Mouse (Mus musculus) liver, embryonic 12.5 days (tissue): Measurements from ENCODE around the gene Tmem39b. TPM values are rescaled to one million over a fixed set of nuclear protein-coding genes. Genes with fewer than 3 reads are reported as not detected.
"Not testable (repeated sequence)": the region's sequence is repeated elsewhere in the genome, so short reads cannot be mapped to it uniquely, and the experiment has no call there.

Source experiments
- ATAC-seq: fragments of 200-750 bp; cut with Nextera tagmentation; 2 replicates; pipeline ENCODE4 v1.8.0; 2017; ENCODE audit warnings: moderate number of reproducible peaks, mild to moderate bottlenecking, moderate library complexity
- H3K27ac ChIP-seq: fragments of 300-500 bp; sonication (generic); 2 replicates; pipeline ENCODE4 v1.5.1; 2016; ENCODE audit warnings: mild to moderate bottlenecking
- H3K27me3 ChIP-seq: fragments of 300-500 bp; sonication (generic); replicated peaks from 2 replicates; pipeline ENCODE4 v1.6.1; 2016; ENCODE audit warnings: mild to moderate bottlenecking, moderate library complexity
- H3K36me3 ChIP-seq: fragments of 300-500 bp; sonication (generic); 2 replicates; pipeline ENCODE4 v1.6.1; 2016; ENCODE audit warnings: mild to moderate bottlenecking, moderate library complexity
- H3K4me1 ChIP-seq: fragments of 300-500 bp; sonication (generic); 2 replicates; pipeline ENCODE4 v1.6.1; 2016
- H3K4me2 ChIP-seq: fragments of 300-500 bp; sonication (generic); 2 replicates; pipeline ENCODE4 v1.6.1; 2016; ENCODE audit warnings: mild to moderate bottlenecking, moderate library complexity
- H3K4me3 ChIP-seq: fragments of 300-500 bp; sonication (generic); 2 replicates; pipeline ENCODE4 v1.5.1; 2016; ENCODE audit warnings: mild to moderate bottlenecking, moderate library complexity
- H3K9ac ChIP-seq: fragments of 300-500 bp; sonication (generic); 2 replicates; pipeline ENCODE4 v1.6.1; 2016; ENCODE audit warnings: mild to moderate bottlenecking, moderate library complexity
- H3K9me3 ChIP-seq: fragments of 300-500 bp; sonication (generic); replicated peaks from 2 replicates; pipeline ENCODE4 v1.6.1; 2016; ENCODE audit warnings: mild to moderate bottlenecking, moderate library complexity
- WGBS: fragments of 180-500 bp; shearing (Covaris S2); methylation state at CpG from one replicate; pipeline ENCODE4 v1.1.7; 2016; ENCODE audit not compliant: insufficient replicate concordance; 5-methylcytosine and 5-hydroxymethylcytosine counted together
- polyA plus RNA-seq: library from polyadenylated mRNA; unstranded; fragments of >200 nt; fragmentation: Nextera tagmentation; extraction: Ambion mirVana; gene quantifications from 2 replicates; pipeline ENCODE4 v1.2.1, GENCODE M21; 2016

Gene Tmem39b
- polyA plus RNA-seq, 1 experiment from 2014 or later = 6.0 TPM

DNA sequence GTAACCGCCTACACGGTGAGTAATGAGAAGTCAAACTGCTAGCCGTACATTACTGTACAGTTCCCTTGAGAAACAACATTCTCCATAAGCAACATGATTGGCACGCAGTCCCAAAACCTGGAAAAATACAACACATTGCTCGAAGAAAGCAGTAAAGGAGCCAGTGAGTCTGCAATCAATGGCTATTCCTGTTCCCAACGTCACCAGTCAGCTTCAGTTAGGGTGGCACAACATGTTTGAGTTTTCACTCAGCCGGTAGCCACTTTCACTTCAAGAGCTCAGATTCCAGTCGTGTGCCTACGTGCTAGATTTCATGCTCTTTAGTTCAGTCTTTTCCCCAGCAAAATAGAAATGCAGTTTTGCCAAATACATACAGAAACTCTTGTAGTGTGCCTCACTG lies 19.7 kb upstream of the Tmem39b start:
- ATAC-seq = no peak
- no peak overlapping the region for H3K4me2 ChIP-seq
- H3K27ac ChIP-seq = no peak overlapping the region
- H3K4me3 ChIP-seq = no peak overlapping the region
- H3K4me1 ChIP-seq = no peaks in the 10 kb centered on the region
- H3K27me3 ChIP-seq = no peaks in the 10 kb centered on the region
- H3K9ac ChIP-seq = no peak overlapping the region
- no peaks in the 10 kb centered on the region for H3K9me3 ChIP-seq
- H3K36me3 ChIP-seq = peaks cover 86% of the 10 kb centered on the region
- WGBS = 90% methylated on average over 9 of the region's 9 CpGs

DNA sequence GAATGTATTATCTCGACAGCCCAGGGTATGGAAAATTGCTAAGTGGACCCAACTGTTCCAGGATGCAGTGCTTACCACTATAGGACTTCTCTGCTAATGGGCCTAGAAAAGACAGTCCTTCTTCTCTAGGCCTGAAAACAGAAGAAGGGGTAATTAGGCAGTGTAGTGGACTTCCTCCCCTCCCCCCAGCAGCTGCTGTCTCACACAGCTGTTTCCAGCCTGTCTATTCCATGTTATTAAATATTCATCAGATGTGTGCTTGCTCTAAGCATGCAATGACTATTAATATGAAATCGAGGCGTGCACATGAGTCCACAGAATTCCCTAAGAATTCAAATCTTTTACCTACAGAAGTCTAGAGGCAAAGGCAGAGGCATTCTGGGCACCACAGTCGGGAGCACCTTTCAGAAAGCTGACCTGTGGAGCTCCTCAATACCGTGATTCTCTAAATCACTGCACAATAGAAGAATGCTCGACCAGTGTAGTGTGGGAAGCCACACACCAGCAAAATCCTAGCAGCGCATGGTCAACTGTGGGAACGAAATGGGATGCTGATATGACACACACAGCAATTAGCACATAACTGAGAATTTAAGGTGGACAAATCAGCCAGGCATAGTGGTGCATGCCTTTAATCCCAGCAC lies 13.0 kb upstream of the Tmem39b start:
- Histone ChIP-seq H3K9ac (no peak overlapping the region), H3K9me3 (no peaks in the 10 kb centered on the region), H3K4me3 (no peak overlapping the region), H3K36me3 (peaks cover 98% of the 10 kb centered on the region), H3K27ac (no peak overlapping the region), H3K27me3 (no peaks in the 10 kb centered on the region), H3K4me1 (no peaks in the 10 kb centered on the region), H3K4me2 (no peak overlapping the region)
- 84% methylated on average over 8 of the region's 8 CpGs for WGBS
- no peak for ATAC-seq

DNA sequence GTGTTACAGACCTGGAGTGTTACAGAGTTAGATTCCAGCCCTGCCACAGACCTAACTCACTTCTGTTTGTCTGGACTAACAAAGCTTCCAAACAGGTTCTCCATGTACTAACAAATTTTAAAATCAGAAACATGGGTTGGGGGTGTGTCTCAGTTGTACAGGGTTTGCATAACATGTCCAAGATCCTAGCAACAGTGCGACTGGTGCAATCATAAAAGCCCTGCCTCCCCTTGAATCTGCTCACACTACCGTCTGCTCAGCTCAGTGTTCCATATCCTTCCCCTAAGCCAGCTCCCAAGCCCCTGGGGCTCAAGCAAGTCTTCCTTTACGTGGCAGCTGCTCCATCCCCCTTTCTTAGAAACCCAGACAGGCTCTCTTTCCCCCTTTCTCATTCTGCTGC lies 10.1 kb upstream of the Tmem39b start:
- peaks cover 94% of the 10 kb centered on the region for H3K36me3 ChIP-seq
- no peak overlapping the region for H3K9ac ChIP-seq
- ATAC-seq = no peak
- no peak overlapping the region for H3K27ac ChIP-seq
- WGBS = 77% methylated on average over 3 of the region's 3 CpGs
- no peak overlapping the region for H3K4me3 ChIP-seq
- no peak overlapping the region for H3K4me2 ChIP-seq
- H3K4me1 ChIP-seq = peaks cover 3% of the 10 kb centered on the region; the same call in 1 of the 2 replicates
- no peaks in the 10 kb centered on the region for H3K27me3 ChIP-seq
- no peaks in the 10 kb centered on the region for H3K9me3 ChIP-seq

DNA sequence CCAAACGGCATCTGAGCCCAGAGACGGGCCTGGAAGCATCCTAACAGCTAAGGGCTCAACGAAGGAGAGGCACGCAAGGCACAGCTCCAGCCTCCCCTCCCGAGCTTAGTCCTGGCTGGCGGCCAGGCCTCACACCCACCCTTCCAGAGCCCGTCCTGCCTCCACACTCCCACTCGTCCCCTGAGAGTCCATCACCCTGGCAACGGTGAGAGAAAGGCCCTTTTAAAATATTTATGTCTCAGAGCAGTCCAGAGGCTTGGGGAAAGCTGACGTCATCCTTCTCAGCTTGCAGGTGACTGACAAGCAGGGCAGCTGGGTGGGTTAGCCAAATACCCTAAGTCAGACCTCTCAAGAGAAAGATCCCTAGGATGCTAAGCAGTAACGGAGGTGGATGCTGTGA lies 5.8 kb upstream of the Tmem39b start:
- H3K27ac ChIP-seq = no peak overlapping the region
- peak; percentile 25; the same call in 1 of the 2 replicates for ATAC-seq

DNA sequence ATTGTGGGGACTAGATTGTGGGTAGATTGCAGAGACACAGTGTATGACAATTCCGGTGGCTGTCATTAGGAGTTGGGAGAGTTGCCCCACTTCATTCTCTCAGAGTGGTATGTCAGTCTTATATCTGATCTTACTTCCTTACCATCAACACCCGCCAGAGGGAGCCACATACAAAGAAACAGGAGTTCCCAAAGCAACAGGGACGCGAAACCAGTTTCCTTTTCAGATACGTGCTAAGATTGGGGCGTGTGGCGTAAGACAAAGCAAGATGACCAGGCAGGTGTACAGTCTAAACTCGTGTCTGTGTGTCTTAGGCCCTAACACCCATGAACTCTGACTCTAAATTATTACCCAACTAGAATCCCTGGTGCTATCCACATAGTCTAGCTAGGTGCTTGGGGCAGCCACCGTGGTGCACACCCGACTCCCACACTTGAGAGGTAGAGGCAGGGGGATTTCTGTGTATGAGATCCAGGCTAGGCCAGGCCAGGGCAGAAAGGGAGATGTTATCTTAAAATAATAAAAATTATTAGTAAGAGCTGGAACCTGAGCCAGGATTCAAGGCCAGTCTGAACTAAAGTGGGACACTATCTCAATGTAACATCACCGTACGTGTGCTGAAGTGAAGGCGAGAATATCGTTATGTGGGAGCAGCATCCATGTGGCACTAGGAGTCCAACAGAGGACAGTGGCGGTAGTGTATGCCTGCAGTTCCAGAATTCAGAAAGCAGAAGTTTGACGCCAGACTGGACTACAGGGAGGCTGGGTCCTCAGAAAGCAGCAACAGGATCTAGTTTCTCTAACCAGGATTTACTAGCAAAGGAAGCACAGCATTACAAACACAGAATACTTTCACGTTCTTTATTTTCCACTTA lies 5.1 kb upstream of the Tmem39b start:
- Histone ChIP-seq H3K4me1 (peaks cover 21% of the 10 kb centered on the region), H3K9ac (no peak overlapping the region), H3K27ac (no peak overlapping the region), H3K4me2 (peak overlapping the region; percentile 55), H3K27me3 (no peaks in the 10 kb centered on the region), H3K9me3 (no peaks in the 10 kb centered on the region), H3K4me3 (peak overlapping the region; percentile 18), H3K36me3 (peaks cover 45% of the 10 kb centered on the region)
- ATAC-seq = 0 out of 2 replicates have a peak, but pooled peaks have one; percentile 41
- WGBS = 45% methylated on average over 17 of the region's 17 CpGs

More for the DNA sequence above, 5.8 kb upstream of the Tmem39b start:
- Histone ChIP-seq H3K4me2 (no peak overlapping the region), H3K4me1 (peaks cover 14% of the 10 kb centered on the region), H3K36me3 (peaks cover 51% of the 10 kb centered on the region), H3K9me3 (no peaks in the 10 kb centered on the region), H3K27me3 (no peaks in the 10 kb centered on the region), H3K4me3 (no peak overlapping the region), H3K9ac (no peak overlapping the region)
- 62% methylated on average over 11 of the region's 11 CpGs for WGBS

DNA sequence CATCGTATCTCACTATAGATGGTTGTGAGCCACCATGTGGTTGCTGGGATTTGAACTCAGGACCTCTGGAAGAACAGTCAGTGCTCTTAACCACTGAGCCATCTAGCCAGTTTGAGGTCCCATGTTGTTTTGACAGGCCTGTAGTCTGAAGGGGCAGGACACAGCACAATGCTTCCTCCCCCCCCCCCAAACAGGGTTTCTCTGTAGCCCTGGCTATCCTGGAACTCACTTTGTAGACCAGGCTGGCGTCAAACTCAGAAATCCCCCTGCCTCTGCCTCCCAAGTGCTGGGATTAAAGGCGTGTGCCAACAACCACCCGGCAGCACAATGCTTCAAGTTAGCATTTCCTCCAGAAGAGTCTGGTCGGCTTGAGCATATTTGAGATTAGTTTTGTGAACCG lies 4.0 kb upstream of the Tmem39b start:
- WGBS = 84% methylated on average over 6 of the region's 6 CpGs
- not testable (repeated sequence) for H3K9me3 ChIP-seq, ATAC-seq, H3K4me2 ChIP-seq, H3K9ac ChIP-seq, H3K27me3 ChIP-seq, H3K4me3 ChIP-seq, H3K27ac ChIP-seq
- Histone ChIP-seq H3K4me1 (peaks cover 27% of the 10 kb centered on the region), H3K36me3 (peaks cover 34% of the 10 kb centered on the region)

DNA sequence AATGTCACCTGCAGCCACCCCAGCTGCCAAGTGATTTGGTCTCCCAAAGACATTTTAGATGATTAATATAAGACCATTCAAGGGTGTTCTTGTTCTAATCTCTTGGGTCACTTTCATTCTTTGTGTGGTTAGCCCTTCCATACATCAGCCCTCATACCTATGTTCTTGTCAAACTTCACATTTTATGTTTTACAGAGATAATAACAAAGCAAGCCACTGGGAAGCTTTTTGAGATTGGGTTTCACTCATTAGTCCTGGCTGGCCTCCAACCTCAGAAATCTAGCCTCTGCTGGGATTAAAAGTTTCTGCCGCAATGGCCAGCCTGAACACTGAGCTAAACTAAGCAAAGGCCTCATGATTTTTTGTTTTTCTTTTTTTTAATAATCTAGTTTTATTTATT lies 3.6 kb upstream of the Tmem39b start:
- peaks cover 30% of the 10 kb centered on the region for H3K36me3 ChIP-seq
- H3K9ac ChIP-seq = no peak overlapping the region
- 85% methylated on average over 1 of the region's 1 CpGs for WGBS
- ATAC-seq = no peak
- no peaks in the 10 kb centered on the region for H3K27me3 ChIP-seq
- H3K4me1 ChIP-seq = peaks cover 31% of the 10 kb centered on the region
- no peak overlapping the region for H3K4me3 ChIP-seq
- no peak overlapping the region for H3K4me2 ChIP-seq
- no peak overlapping the region for H3K27ac ChIP-seq
- H3K9me3 ChIP-seq = no peaks in the 10 kb centered on the region

DNA sequence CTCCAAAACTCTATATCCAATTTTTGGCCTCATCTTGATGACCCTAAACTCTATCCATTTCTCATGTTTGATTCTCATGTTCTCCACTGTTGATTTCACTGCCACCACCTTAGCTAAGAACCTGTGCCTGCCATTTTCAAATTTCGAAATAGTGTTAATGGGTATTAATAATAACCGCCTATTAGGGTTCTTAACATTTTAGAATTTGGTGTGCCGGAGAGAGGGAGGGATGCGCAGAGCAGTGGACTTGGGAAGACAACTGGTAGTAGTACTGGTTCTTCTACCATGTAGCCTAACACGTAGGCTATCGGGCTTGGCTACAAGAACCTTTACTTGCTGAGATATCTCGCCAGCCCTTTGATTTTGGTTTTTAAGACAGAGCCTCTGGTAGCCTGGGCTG lies 553 bp upstream of the Tmem39b start:
- Histone ChIP-seq H3K27me3 (no peaks in the 10 kb centered on the region), H3K4me1 (peaks cover 35% of the 10 kb centered on the region), H3K36me3 (peaks cover 21% of the 10 kb centered on the region), H3K9me3 (no peaks in the 10 kb centered on the region), H3K4me2 (peak overlapping the region; percentile 93), H3K4me3 (peak overlapping the region; percentile 87), H3K27ac (peak overlapping the region; percentile 80), H3K9ac (peak overlapping the region; percentile 80)
- 69% methylated on average over 7 of the region's 7 CpGs for WGBS
- ATAC-seq = no peak

DNA sequence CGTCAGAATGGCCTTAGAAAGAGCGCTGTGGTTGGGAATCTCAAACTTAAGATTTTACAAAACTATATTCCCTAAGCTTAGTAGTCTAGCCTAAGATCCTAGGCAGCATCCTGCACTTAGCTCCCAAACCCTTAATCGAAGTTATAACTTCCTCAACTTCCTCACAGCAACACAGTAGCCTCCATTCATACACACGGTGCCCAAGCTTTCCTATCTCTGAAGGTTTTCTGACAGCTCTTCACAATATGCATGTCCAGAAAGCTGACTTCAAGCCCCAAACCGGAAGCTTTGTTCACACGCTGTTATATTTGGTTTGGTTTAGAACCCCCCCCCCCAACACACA lies 852 bp downstream of the Tmem39b start:
- 0 out of 2 replicates have a peak, but pooled peaks have one; percentile 1 for ATAC-seq
- WGBS = 13% methylated on average over 6 of the region's 6 CpGs
- H3K36me3 ChIP-seq = peaks cover 35% of the 10 kb centered on the region

DNA sequence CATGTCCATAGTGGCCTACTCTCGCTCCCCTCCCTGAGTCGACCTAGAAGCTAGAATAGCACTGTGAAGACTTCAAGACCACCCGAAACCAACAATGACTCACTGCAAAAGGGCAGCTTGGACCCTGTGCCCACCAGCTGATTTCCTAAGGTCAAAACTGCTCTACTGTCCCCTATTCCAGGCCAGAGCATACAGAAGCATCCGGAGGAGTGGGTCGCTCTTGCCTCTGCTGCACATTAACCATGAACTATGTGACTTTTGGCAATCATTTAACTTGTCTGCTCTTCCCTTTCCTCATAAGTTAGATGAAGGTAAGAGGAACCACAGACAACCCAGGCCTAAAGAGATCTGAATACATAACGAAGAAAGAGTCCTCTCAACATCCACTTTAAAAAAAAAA lies 12.1 kb downstream of the Tmem39b start:
- Histone ChIP-seq H3K27ac (no peak overlapping the region), H3K4me1 (no peaks in the 10 kb centered on the region), H3K36me3 (peaks cover 83% of the 10 kb centered on the region), H3K27me3 (no peaks in the 10 kb centered on the region), H3K4me3 (no peak overlapping the region), H3K9me3 (no peaks in the 10 kb centered on the region), H3K4me2 (no peak overlapping the region), H3K9ac (no peak overlapping the region)
- no peak for ATAC-seq
- 92% methylated on average over 6 of the region's 6 CpGs for WGBS

More for the DNA sequence above, 852 bp downstream of the Tmem39b start:
- Histone ChIP-seq H3K27ac (peak overlapping the region; percentile 80), H3K4me3 (peak overlapping the region; percentile 87), H3K4me1 (peaks cover 27% of the 10 kb centered on the region), H3K27me3 (no peaks in the 10 kb centered on the region), H3K9ac (peak overlapping the region; percentile 80), H3K4me2 (peak overlapping the region; percentile 93), H3K9me3 (no peaks in the 10 kb centered on the region)

DNA sequence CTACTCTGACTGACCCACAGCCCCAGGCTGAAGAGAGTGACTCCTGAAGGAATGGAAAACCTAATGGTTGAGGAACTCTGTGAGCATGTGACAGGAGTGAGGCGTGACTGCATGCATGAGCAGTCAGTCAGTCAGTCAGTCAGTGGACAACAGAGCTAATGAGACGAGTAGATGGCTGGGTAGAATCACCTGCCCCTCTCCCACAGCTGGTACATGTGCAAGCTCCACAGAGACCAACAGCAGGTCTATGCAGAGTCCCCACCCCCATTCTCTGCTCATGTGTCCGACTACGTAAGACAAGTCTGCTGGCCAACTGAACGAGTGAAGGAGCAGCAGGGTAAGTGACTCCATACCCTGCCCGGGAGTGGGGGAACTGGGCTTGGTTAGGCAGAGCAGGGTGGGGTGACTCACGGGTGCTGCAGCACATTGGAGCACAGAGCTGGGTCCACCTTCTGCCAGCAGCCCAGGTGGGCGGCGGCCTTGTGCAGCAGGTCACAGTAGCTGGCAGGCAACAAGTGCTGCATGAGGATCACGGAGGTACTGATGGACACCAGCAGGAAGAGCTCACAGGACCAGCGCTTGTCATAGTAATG lies 12.6 kb downstream of the Tmem39b start:
- 79% methylated on average over 11 of the region's 11 CpGs for WGBS
- H3K36me3 ChIP-seq = peaks cover 86% of the 10 kb centered on the region
- H3K4me1 ChIP-seq = no peaks in the 10 kb centered on the region
- H3K4me2 ChIP-seq = no peak overlapping the region
- H3K9me3 ChIP-seq = no peaks in the 10 kb centered on the region
- no peak overlapping the region for H3K27ac ChIP-seq
- no peak overlapping the region for H3K4me3 ChIP-seq
- H3K9ac ChIP-seq = no peak overlapping the region
- no peak for ATAC-seq
- no peaks in the 10 kb centered on the region for H3K27me3 ChIP-seq

DNA sequence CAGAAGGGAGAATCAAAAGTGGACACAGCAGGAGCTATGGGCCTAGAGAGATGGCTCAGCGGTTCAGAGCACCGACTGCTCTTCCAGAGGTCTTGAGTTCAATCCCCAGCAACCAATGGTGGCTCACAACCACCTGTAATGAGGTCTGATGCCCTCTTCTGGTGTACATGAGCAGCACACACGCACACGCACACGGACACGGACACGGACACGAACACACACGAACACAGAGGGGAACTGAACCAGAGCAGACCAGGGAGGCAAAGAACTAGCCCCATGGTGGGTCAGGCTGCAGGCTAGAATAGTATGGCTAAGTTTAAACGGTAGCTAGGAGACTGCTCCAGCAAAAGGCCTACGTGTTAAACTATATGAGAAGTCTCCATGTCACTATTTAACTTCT lies 14.8 kb downstream of the Tmem39b start:
- Histone ChIP-seq H3K27me3 (no peaks in the 10 kb centered on the region), H3K4me1 (no peaks in the 10 kb centered on the region), H3K9me3 (no peaks in the 10 kb centered on the region), H3K9ac (no peak overlapping the region), H3K4me2 (no peak overlapping the region), H3K27ac (no peak overlapping the region), H3K4me3 (no peak overlapping the region), H3K36me3 (peaks cover 84% of the 10 kb centered on the region)
- 90% methylated on average over 11 of the region's 11 CpGs for WGBS
- ATAC-seq = no peak
